Mouse (Mus musculus) CD4-positive, CD25-positive, alpha-beta regulatory T cell (primary cell): ENCODE data around the gene Gm15140. TPM values are rescaled to one million over a fixed set of nuclear protein-coding genes. Genes with fewer than 3 reads are reported as not detected.

Source experiments
- polyA plus RNA-seq: library from polyadenylated mRNA; unstranded; fragments of 100-300 nt; shearing (Covaris generic); gene quantifications from one replicate; pipeline ENCODE4 v1.2.1, GENCODE M21; 2017

The Gm15140 gene
- not detected for polyA plus RNA-seq

DNA sequence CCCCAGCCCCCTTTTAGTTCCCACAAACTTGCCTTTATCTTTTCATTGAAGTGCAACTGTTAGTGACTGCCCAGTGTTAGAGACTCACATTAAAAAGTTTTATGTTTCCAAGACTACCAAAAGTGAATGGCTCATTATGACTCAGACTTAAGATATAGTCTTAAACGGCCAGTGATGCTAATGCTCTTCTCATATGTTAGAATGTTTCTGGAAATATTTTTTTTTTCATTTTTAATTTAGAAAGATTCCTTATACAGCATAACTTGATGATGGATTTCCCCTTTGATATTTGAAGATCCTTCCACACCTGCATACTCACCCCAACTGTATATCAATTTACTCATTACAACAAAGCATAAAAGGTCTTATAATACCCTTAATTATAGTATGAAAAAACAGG lies at the start of gene Gm15140:
Gm15140 (minus strand) TSS at position 101 of the 400 bp plus-strand sequence.

Other genes starting within 250 kb of the Gm15140 start
- gene Samt1, start 108.0 kb downstream of the Gm15140 start, polyA plus RNA-seq, result not detected
- not detected for gene 4921511M17Rik, start 86.9 kb downstream of the Gm15140 start, polyA plus RNA-seq
- gene Gm10057, start 65.6 kb downstream of the Gm15140 start, polyA plus RNA-seq, result not detected
- gene 4930524N10Rik, start 222.7 kb upstream of the Gm15140 start, polyA plus RNA-seq, result not detected